Mouse (Mus musculus) CD4-positive helper T cell, adult 2 months (primary cell): ENCODE data around the gene B430306N03Rik.

ENCODE experiments used
- DNase-seq: peaks from one replicate; pipeline ENCODE4 v3.0.0-alpha.2; 2012; ENCODE audit warnings: low read depth, missing footprints, low spot score

The B430306N03Rik gene

DNA sequence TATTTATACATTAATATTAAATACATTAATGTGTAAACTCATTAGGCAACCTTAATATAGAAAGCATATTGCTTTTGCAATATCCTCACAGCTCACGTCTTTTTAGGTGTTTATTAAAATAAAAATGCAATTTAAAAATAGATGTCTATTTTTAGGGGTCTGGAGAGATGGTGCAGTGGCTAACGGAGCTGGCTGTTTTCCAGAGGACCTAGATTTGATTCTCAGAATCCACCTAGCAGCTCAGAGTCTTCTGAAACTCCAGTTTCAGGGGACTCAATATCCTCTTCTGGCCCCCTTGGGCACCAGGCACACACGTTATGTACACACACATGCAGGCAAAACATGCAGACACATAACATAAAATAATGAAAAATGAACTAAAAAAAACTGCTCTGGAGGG is 46.4 kb downstream of the B430306N03Rik start:
- no peak for DNase-seq

- DNase-seq, result no peak
These were observed 47.0 kb downstream of the B430306N03Rik start for GRCm38 (mm10) chr17:48362966-48363365.

- no peak for DNase-seq
These were observed 47.6 kb downstream of the B430306N03Rik start for GRCm38 (mm10) chr17:48363421-48363965.

GRCm38 (mm10) chr17:48365511-48366155 is 49.7 kb downstream of the B430306N03Rik start:
- DNase-seq, result no peak

DNA sequence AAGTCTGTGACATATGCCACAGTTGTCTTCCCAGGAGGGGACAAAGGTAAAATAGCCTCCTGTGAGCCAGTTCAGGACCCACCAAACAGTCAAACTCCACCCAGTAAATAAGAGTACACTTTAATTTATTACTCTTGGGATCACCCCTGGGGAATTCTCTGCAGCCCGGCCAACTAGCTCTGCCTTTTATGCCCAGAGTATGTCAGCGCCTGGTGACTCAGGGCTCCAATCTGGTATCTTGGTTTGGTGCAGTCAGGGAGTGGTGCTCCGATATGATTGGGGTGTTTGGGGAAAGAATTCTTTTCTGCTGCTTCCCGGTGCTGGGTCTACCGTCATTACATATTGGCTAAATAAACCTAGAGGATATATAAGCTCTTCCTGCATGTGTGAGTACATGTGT is 50.9 kb downstream of the B430306N03Rik start:
- DNase-seq, result no peak

GRCm38 (mm10) chr17:48371621-48372020 is 55.7 kb downstream of the B430306N03Rik start:
- no peak for DNase-seq

GRCm38 (mm10) chr17:48372987-48373386 is 57.0 kb downstream of the B430306N03Rik start:
- DNase-seq, result no peak

DNA sequence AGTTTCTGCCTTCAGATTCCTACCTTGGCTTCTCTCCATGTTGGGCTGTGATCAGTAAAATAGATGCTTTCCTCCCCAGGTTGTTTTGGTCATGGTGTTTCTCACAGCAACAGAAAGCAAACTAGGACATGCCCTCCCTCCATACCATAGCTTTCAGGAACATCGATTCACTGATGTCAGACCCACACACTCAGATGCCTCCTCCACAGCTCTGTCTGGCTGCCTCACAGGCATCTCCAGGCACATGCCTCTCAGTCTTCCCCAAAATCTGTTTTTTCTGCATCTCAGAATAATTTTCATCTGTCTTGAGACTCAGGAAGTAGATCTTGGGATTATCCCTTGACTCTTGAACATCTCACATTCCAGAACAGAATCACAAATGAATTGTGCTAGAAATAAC is 60.2 kb downstream of the B430306N03Rik start:
- no peak for DNase-seq
